Mouse (Mus musculus): ENCODE measurements at regions not wholly inside any gene's neighbourhood (a gene's known extent, or its start where the extent isn't known, plus 50 kb on each side); places are given as distances from the start of the nearest gene placed in this dataset.

- DNase-seq (ENCODE audit: low read depth, low spot score): no peak
These were observed 312.2 kb upstream of the Nrg3 start for GRCm38 (mm10) chr14:39785090-39785489.

- DNase-seq (ENCODE audit: low read depth, low spot score): peak; percentile 4
These were observed 309.0 kb upstream of the Nrg3 start for GRCm38 (mm10) chr14:39781849-39782248.

- DNase-seq (ENCODE audit: low read depth, low spot score): no peak
These were observed 295.2 kb upstream of the Nrg3 start for GRCm38 (mm10) chr14:39768101-39768500.

Data from ZHBTc4 (cell line).